Mouse (Mus musculus): ENCODE results near the gene Zfp467.

Zfp467 gene

GRCm38 (mm10) chr6:48440306-48441014 is 5.2 kb downstream of the Zfp467 start:
- DNase-seq (ENCODE audit: low spot score), result no peak

- DNase-seq (ENCODE audit: low spot score), result no peak
Observed at GRCm38 (mm10) chr6:48439654-48440053, 6.0 kb downstream of the Zfp467 start.

- DNase-seq (ENCODE audit: low spot score), result no peak
Observed at GRCm38 (mm10) chr6:48438475-48439125, 7.0 kb downstream of the Zfp467 start.

GRCm38 (mm10) chr6:48437679-48438376 is 7.8 kb downstream of the Zfp467 start:
- no peak for DNase-seq (ENCODE audit: low spot score)

- DNase-seq (ENCODE audit: low spot score), result no peak
Observed at GRCm38 (mm10) chr6:48435706-48436349, 9.8 kb downstream of the Zfp467 start.

- no peak for DNase-seq (ENCODE audit: low spot score)
Observed at GRCm38 (mm10) chr6:48435111-48435510, 10.5 kb downstream of the Zfp467 start.

- peak; percentile 20 for DNase-seq (ENCODE audit: low spot score)
Observed at GRCm38 (mm10) chr6:48434651-48435050, 11.0 kb downstream of the Zfp467 start.

- DNase-seq (ENCODE audit: low spot score), result no peak
Observed at GRCm38 (mm10) chr6:48432893-48433816, 12.5 kb downstream of the Zfp467 start.

- no peak for DNase-seq (ENCODE audit: low spot score)
Observed at GRCm38 (mm10) chr6:48430748-48431147, 14.9 kb downstream of the Zfp467 start.

- DNase-seq (ENCODE audit: low spot score), result no peak
Observed at GRCm38 (mm10) chr6:48428769-48429557, 16.7 kb downstream of the Zfp467 start.

GRCm38 (mm10) chr6:48426956-48427355 is 18.7 kb downstream of the Zfp467 start:
- no peak for DNase-seq (ENCODE audit: low spot score)

GRCm38 (mm10) chr6:48424074-48424473 is 21.6 kb downstream of the Zfp467 start:
- DNase-seq (ENCODE audit: low spot score), result no peak

GRCm38 (mm10) chr6:48423336-48423735 is 22.3 kb downstream of the Zfp467 start:
- no peak for DNase-seq (ENCODE audit: low spot score)

GRCm38 (mm10) chr6:48420647-48421046 is 25.0 kb downstream of the Zfp467 start:
- DNase-seq (ENCODE audit: low spot score), result no peak

GRCm38 (mm10) chr6:48416486-48416885 is 29.1 kb downstream of the Zfp467 start:
- DNase-seq (ENCODE audit: low spot score), result no peak

GRCm38 (mm10) chr6:48415636-48416035 is 30.0 kb downstream of the Zfp467 start:
- no peak for DNase-seq (ENCODE audit: low spot score)

- no peak for DNase-seq (ENCODE audit: low spot score)
Observed at GRCm38 (mm10) chr6:48414886-48415285, 30.7 kb downstream of the Zfp467 start.

- no peak for DNase-seq (ENCODE audit: low spot score)
Observed at GRCm38 (mm10) chr6:48413081-48413480, 32.5 kb downstream of the Zfp467 start.

GRCm38 (mm10) chr6:48412662-48413061 is 33.0 kb downstream of the Zfp467 start:
- no peak for DNase-seq (ENCODE audit: low spot score)

- no peak for DNase-seq (ENCODE audit: low spot score)
Observed at GRCm38 (mm10) chr6:48412147-48412546, 33.5 kb downstream of the Zfp467 start.
